Comparison of ENCODE assay signal across 25 mouse cellular contexts in the genomic region with DNA sequence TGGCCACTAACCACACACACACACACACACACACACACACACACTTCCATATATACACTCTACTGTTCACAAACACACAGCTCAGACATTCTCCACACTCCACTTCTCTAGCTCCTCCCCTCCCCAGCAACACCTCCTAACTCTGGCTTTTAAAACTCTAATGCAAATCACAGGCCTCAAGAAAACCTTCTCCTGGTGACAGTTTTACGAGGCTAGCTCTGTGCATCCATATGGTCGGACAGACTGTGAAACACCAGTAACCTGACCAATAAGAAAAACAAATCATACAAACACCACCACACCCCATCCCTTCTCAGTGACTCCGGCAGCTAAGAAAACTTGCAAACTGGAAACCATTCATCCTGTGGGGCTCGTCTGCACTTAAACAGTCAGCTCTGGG. TPM values are rescaled to one million over a fixed set of nuclear protein-coding genes. Genes with fewer than 3 reads are reported as not detected.
DNase-seq lines count a peak whose midpoint lies in the region; ATAC-seq and TF ChIP-seq lines count a peak whose summit lies in the region.
"Had no signal": no experiment of that assay in that cellular context is flagged by ENCODE, and none has a peak within 500 bp of the region (broad histone marks: within the 10 kb centered on the region; RNA-seq: fewer than 3 reads in every experiment).

No protein-coding gene starts in this region.

- WGBS in heart, embryonic 15.5 days: 55% methylated on average over 4 of the region's 4 CpGs
- WGBS in limb, embryonic 13.5 days: 11% methylated on average over 4 of the region's 4 CpGs

- H3K36me3 ChIP-seq in heart, embryonic 15.5 days: no peaks in the 10 kb centered on the region
- no peaks in the 10 kb centered on the region for H3K36me3 ChIP-seq in limb, embryonic 13.5 days
- H3K36me3 ChIP-seq: embryonic facial prominence, embryonic 13.5 days; hindbrain, embryonic 12.5 days; liver, embryonic 13.5 days; lung, embryonic 15.5 days; midbrain, embryonic 10.5 days had no signal

- 0 out of 2 replicates have a peak, but pooled peaks cover 5% of the 10 kb centered on the region for H3K27me3 ChIP-seq in heart, embryonic 15.5 days
- peaks cover 41% of the 10 kb centered on the region for H3K27me3 ChIP-seq in limb, embryonic 13.5 days
- H3K27me3 ChIP-seq: hindbrain, embryonic 12.5 days had no signal

- no peak for ATAC-seq in heart, embryonic 15.5 days (replicated peaks; ENCODE audit: insufficient number of reproducible peaks, insufficient read depth, low FRiP score, low read depth)
- peak; percentile 88 for ATAC-seq in limb, embryonic 13.5 days (ENCODE audit: low FRiP score, low read depth)
- ATAC-seq: forebrain, embryonic 16.5 days; inflammation-experienced regulatory T-cells, adult 6 months had no signal

- H3K27ac ChIP-seq in heart, embryonic 15.5 days: peak overlapping the region; percentile 53
- H3K27ac ChIP-seq in limb, embryonic 13.5 days: no peak overlapping the region
- H3K27ac ChIP-seq in gastrocnemius, adult 2 months: no peak overlapping the region
- H3K27ac ChIP-seq: embryonic facial prominence, embryonic 13.5 days; heart, adult 2 months; hindbrain, embryonic 12.5 days; layer of hippocampus, adult 2 months; liver, embryonic 13.5 days; lung, embryonic 15.5 days; midbrain, embryonic 10.5 days; stomach, postnatal 0 days had no signal

- H3K4me1 ChIP-seq in heart, embryonic 15.5 days (replicated peaks): peaks cover 39% of the 10 kb centered on the region
- H3K4me1 ChIP-seq in limb, embryonic 13.5 days: peaks cover 33% of the 10 kb centered on the region

- no peak overlapping the region for H3K9ac ChIP-seq in heart, embryonic 15.5 days
- H3K9ac ChIP-seq in limb, embryonic 13.5 days: no peak overlapping the region
- H3K9ac ChIP-seq: embryonic facial prominence, embryonic 13.5 days; hindbrain, embryonic 12.5 days; liver, embryonic 13.5 days; lung, embryonic 15.5 days had no signal

- TF ChIP-seq CTCF in gastrocnemius, adult 2 months (IDR thresholded peaks at IDR 0.05): no peak

- no peak overlapping the region for H3K4me2 ChIP-seq in heart, embryonic 15.5 days
- H3K4me2 ChIP-seq in limb, embryonic 13.5 days (replicated peaks): no peak overlapping the region
- H3K4me2 ChIP-seq: embryonic facial prominence, embryonic 13.5 days; hindbrain, embryonic 12.5 days; liver, embryonic 13.5 days; lung, embryonic 15.5 days had no signal

- DNase-seq in heart, postnatal 36 days: no peak
- DNase-seq in A20 (ENCODE audit: low read depth, low spot score): peak; percentile 16
- peak; percentile 50 for DNase-seq in embryo, embryonic 10.5 days (ENCODE audit: low spot score)
- DNase-seq in gastrocnemius, adult 2 months: no peak
- no peak for DNase-seq in thymus, postnatal 10 days (ENCODE audit: low spot score in 2 of 2)
- DNase-seq: adrenal gland, adult 8-10 months; cerebellum, adult 8-10 months; heart, adult 2 months; kidney, adult 8-10 months; layer of hippocampus, postnatal 36 days; liver, embryonic 13.5 days; lung, postnatal 4 days; retina, postnatal 1 day; right cerebral cortex, postnatal 4 days; thymus, postnatal 14 days had no signal

- intact Hi-C loops in heart, postnatal 36 days (cut with DNase I): no loop called here
- intact Hi-C loops in gastrocnemius, adult 2 months (cut with DNase I): no loop called here

- no peaks in the 10 kb centered on the region for H3K9me3 ChIP-seq in heart, embryonic 15.5 days (replicated peaks)
- H3K9me3 ChIP-seq in limb, embryonic 13.5 days: no peaks in the 10 kb centered on the region
- H3K9me3 ChIP-seq: embryonic facial prominence, embryonic 13.5 days; hindbrain, embryonic 12.5 days; liver, embryonic 13.5 days; lung, embryonic 15.5 days; midbrain, embryonic 10.5 days had no signal

- H3K4me3 ChIP-seq in heart, embryonic 15.5 days: no peak overlapping the region
- H3K4me3 ChIP-seq in limb, embryonic 13.5 days: no peak overlapping the region
- H3K4me3 ChIP-seq in gastrocnemius, adult 2 months: no peak overlapping the region
- H3K4me3 ChIP-seq: embryonic facial prominence, embryonic 13.5 days; heart, adult 2 months; hindbrain, embryonic 12.5 days; layer of hippocampus, adult 2 months; liver, embryonic 13.5 days; lung, embryonic 15.5 days; midbrain, embryonic 10.5 days had no signal

RNA-seq across cellular contexts. Expression of a gene that starts 6.1 kb away (rescaled TPM):
- 17.3 and 20.7 TPM in 2 replicates for polyA plus RNA-seq in heart, embryonic 15.5 days (2015; fragmentation: Nextera tagmentation; extraction: Ambion mirVana)
- total RNA-seq in heart, postnatal 36 days (2021): 10 to 100 TPM; 16.3 to 22.3 TPM
- 5.7 and 6.1 TPM in 2 replicates for polyA plus RNA-seq in limb, embryonic 13.5 days (2015; fragmentation: Nextera tagmentation; extraction: Ambion mirVana)
- 10 to 100 TPM; 22.5 to 26.3 TPM for total RNA-seq in gastrocnemius, adult 2 months (2021)

RNA-seq across cellular contexts. Expression of a gene that starts 38.8 kb away (rescaled TPM):
- 22.5 and 27.8 TPM in 2 replicates for polyA plus RNA-seq in heart, embryonic 15.5 days (2015; fragmentation: Nextera tagmentation; extraction: Ambion mirVana)
- 10 to 100 TPM; 14.8 to 17.7 TPM for total RNA-seq in heart, postnatal 36 days (2021)
- 36.2 and 37.7 TPM in 2 replicates for polyA plus RNA-seq in limb, embryonic 13.5 days (2015; fragmentation: Nextera tagmentation; extraction: Ambion mirVana)
- total RNA-seq in gastrocnemius, adult 2 months (2021): 10 to 100 TPM; 18.0 to 24.5 TPM

Comparison
In these comparisons a context has a peak if more than half of its experiments do, and no peak if none do; other contexts are left out.
1. DNase-seq: peak in A20 (single experiment) and embryo, embryonic 10.5 days (single experiment); none in heart, postnatal 36 days (0 of 2), gastrocnemius, adult 2 months (single experiment) and thymus, postnatal 10 days (0 of 2).